Mouse (Mus musculus) hindbrain, embryonic 10.5 days (tissue): ENCODE results near the gene Ccdc51. TPM values are rescaled to one million over a fixed set of nuclear protein-coding genes. Genes with fewer than 3 reads are reported as not detected.

ENCODE experiments used
- DNase-seq: peaks from one replicate; pipeline ENCODE4 v3.0.0-alpha.2; 2017; ENCODE audit warnings: low spot score
- H3K27ac ChIP-seq: fragments of 300-500 bp; sonication (generic); 2 replicates; pipeline ENCODE4 v1.5.1; 2016; ENCODE audit warnings: mild to moderate bottlenecking, moderate library complexity
- H3K27me3 ChIP-seq: fragments of 300-500 bp; sonication (generic); 2 replicates; pipeline ENCODE4 v1.6.1; 2016; ENCODE audit warnings: mild to moderate bottlenecking; ENCODE audit not compliant: poor library complexity, insufficient read depth, severe bottlenecking
- H3K36me3 ChIP-seq: fragments of 300-500 bp; sonication (generic); 2 replicates; pipeline ENCODE4 v1.6.1; 2016; ENCODE audit warnings: mild to moderate bottlenecking, moderate library complexity
- H3K4me1 ChIP-seq: fragments of 300-500 bp; sonication (generic); replicated peaks from 2 replicates; pipeline ENCODE4 v1.6.1; 2016; ENCODE audit warnings: mild to moderate bottlenecking
- H3K4me3 ChIP-seq: fragments of 300-500 bp; sonication (generic); 2 replicates; pipeline ENCODE4 v1.5.1; 2016; ENCODE audit warnings: mild to moderate bottlenecking, moderate library complexity
- H3K9me3 ChIP-seq: fragments of 300-500 bp; sonication (generic); 2 replicates; pipeline ENCODE4 v1.6.1; 2016; ENCODE audit warnings: mild to moderate bottlenecking, moderate library complexity
- WGBS: fragments of 180-500 bp; shearing (Covaris S2); methylation state at CpG from one replicate; pipeline ENCODE4 v1.1.7; 2016; 5-methylcytosine and 5-hydroxymethylcytosine counted together
- polyA plus RNA-seq: library from polyadenylated mRNA; unstranded; fragments of >200 nt; fragmentation: Nextera tagmentation; extraction: Ambion mirVana; gene quantifications from 2 replicates; pipeline ENCODE4 v1.2.1, GENCODE M21; 2016

Gene Ccdc51
- polyA plus RNA-seq, 1 experiment from 2014 or later: 16.1 TPM

GRCm38 (mm10) chr9:109060184-109060897 lies 22.0 kb upstream of the Ccdc51 start:
- Histone ChIP-seq H3K4me3 (no peak overlapping the region), H3K9me3 (no peaks in the 10 kb centered on the region), H3K27me3 (no peaks in the 10 kb centered on the region), H3K36me3 (peaks cover 92% of the 10 kb centered on the region), H3K4me1 (peaks cover 19% of the 10 kb centered on the region), H3K27ac (peak overlapping the region; percentile 87; the same call in 1 of the 2 replicates)
- no peak for DNase-seq
- 90% methylated on average over 16 of the region's 16 CpGs for WGBS

- H3K4me3 ChIP-seq: no peak overlapping the region
- H3K36me3 ChIP-seq: peaks cover 97% of the 10 kb centered on the region
- no peak for DNase-seq
- H3K27ac ChIP-seq: no peak overlapping the region
- WGBS: 91% methylated on average over 5 of the region's 5 CpGs
- peaks cover 16% of the 10 kb centered on the region for H3K4me1 ChIP-seq
- H3K9me3 ChIP-seq: no peaks in the 10 kb centered on the region
- H3K27me3 ChIP-seq: no peaks in the 10 kb centered on the region
Observed at GRCm38 (mm10) chr9:109060898-109061295, 21.4 kb upstream of the Ccdc51 start.

- 96% methylated on average over 3 of the region's 3 CpGs for WGBS
- H3K4me3 ChIP-seq: no peak overlapping the region
- no peaks in the 10 kb centered on the region for H3K27me3 ChIP-seq
- H3K4me1 ChIP-seq: peaks cover 10% of the 10 kb centered on the region
- H3K36me3 ChIP-seq: peaks cover 86% of the 10 kb centered on the region
- H3K27ac ChIP-seq: no peak overlapping the region
- no peaks in the 10 kb centered on the region for H3K9me3 ChIP-seq
- DNase-seq: no peak
Observed at GRCm38 (mm10) chr9:109068095-109068735, 14.1 kb upstream of the Ccdc51 start.

GRCm38 (mm10) chr9:109073661-109074573 lies 8.4 kb upstream of the Ccdc51 start, which contains the start of gene Atrip:
Gene Atrip (minus strand): TSS chr9:109074124.
- peaks cover 21% of the 10 kb centered on the region for H3K4me1 ChIP-seq
- peak; percentile 92 for DNase-seq
- whole genome bisulfite sequencing: under 1% methylated on average over 57 of the region's 57 CpGs
- H3K4me3 ChIP-seq: peak within 1 kb of the TSS; percentile 80
- peaks cover 36% of the 10 kb centered on the region for H3K36me3 ChIP-seq
- no peaks in the 10 kb centered on the region for H3K9me3 ChIP-seq
- H3K27me3 ChIP-seq: no peaks in the 10 kb centered on the region
- peak within 1 kb of the TSS; percentile 89 for H3K27ac ChIP-seq

GRCm38 (mm10) chr9:109080516-109080915 lies 1.8 kb upstream of the Ccdc51 start:
- Histone ChIP-seq H3K27me3 (no peaks in the 10 kb centered on the region), H3K4me1 (peaks cover 28% of the 10 kb centered on the region), H3K4me3 (peak overlapping the region; percentile 92), H3K36me3 (peaks cover 28% of the 10 kb centered on the region), H3K9me3 (no peaks in the 10 kb centered on the region), H3K27ac (no peak overlapping the region)
- 95% methylated on average over 3 of the region's 3 CpGs for WGBS
- no peak for DNase-seq

GRCm38 (mm10) chr9:109081749-109082123 lies 557 bp upstream of the Ccdc51 start:
- Histone ChIP-seq H3K4me3 (peak overlapping the region; percentile 92), H3K9me3 (no peaks in the 10 kb centered on the region), H3K36me3 (peaks cover 28% of the 10 kb centered on the region), H3K27me3 (no peaks in the 10 kb centered on the region), H3K27ac (peak overlapping the region; percentile 94), H3K4me1 (peaks cover 28% of the 10 kb centered on the region)
- DNase-seq: no peak
- WGBS: 5% methylated on average over 11 of the region's 11 CpGs

GRCm38 (mm10) chr9:109084922-109085321 lies 2.6 kb downstream of the Ccdc51 start:
- Histone ChIP-seq H3K4me3 (no peak overlapping the region), H3K27me3 (no peaks in the 10 kb centered on the region; the same call in 1 of the 2 replicates), H3K36me3 (peaks cover 23% of the 10 kb centered on the region), H3K27ac (no peak overlapping the region), H3K9me3 (no peaks in the 10 kb centered on the region), H3K4me1 (peaks cover 42% of the 10 kb centered on the region)
- no peak for DNase-seq
- WGBS: 22% methylated on average over 2 of the region's 2 CpGs

- WGBS: 15% methylated on average over 5 of the region's 5 CpGs
- DNase-seq: peak; percentile 18
- H3K27ac ChIP-seq: no peak overlapping the region
- peaks cover 17% of the 10 kb centered on the region for H3K27me3 ChIP-seq
- H3K4me3 ChIP-seq: no peak overlapping the region
- H3K9me3 ChIP-seq: no peaks in the 10 kb centered on the region
- H3K4me1 ChIP-seq: peaks cover 42% of the 10 kb centered on the region
- peaks cover 41% of the 10 kb centered on the region for H3K36me3 ChIP-seq
Observed at GRCm38 (mm10) chr9:109087987-109088386, 5.7 kb downstream of the Ccdc51 start.

- Histone ChIP-seq H3K27me3 (peaks cover 17% of the 10 kb centered on the region), H3K27ac (no peak overlapping the region), H3K4me1 (peaks cover 55% of the 10 kb centered on the region), H3K36me3 (peaks cover 44% of the 10 kb centered on the region), H3K9me3 (no peaks in the 10 kb centered on the region), H3K4me3 (no peak overlapping the region)
- WGBS: 76% methylated on average over 15 of the region's 15 CpGs
- DNase-seq: no peak
Observed at GRCm38 (mm10) chr9:109090446-109090845, 8.2 kb downstream of the Ccdc51 start.

- Histone ChIP-seq H3K9me3 (no peaks in the 10 kb centered on the region), H3K4me3 (no peak overlapping the region), H3K4me1 (peaks cover 62% of the 10 kb centered on the region), H3K36me3 (peaks cover 44% of the 10 kb centered on the region), H3K27ac (no peak overlapping the region), H3K27me3 (peaks cover 17% of the 10 kb centered on the region)
- 93% methylated on average over 8 of the region's 8 CpGs for WGBS
- DNase-seq: no peak
Observed at GRCm38 (mm10) chr9:109091802-109092201, 9.5 kb downstream of the Ccdc51 start.

- H3K4me1 ChIP-seq: peaks cover 67% of the 10 kb centered on the region
- H3K4me3 ChIP-seq: no peak overlapping the region
- peaks cover 45% of the 10 kb centered on the region for H3K36me3 ChIP-seq
- 17% methylated on average over 6 of the region's 6 CpGs for WGBS
- DNase-seq: peak; percentile 33
- no peaks in the 10 kb centered on the region for H3K9me3 ChIP-seq
- H3K27me3 ChIP-seq: peaks cover 17% of the 10 kb centered on the region
- H3K27ac ChIP-seq: peak overlapping the region; percentile 26; the same call in 1 of the 2 replicates
Observed at GRCm38 (mm10) chr9:109092799-109093198, 10.5 kb downstream of the Ccdc51 start.

GRCm38 (mm10) chr9:109093786-109094552 lies 11.7 kb downstream of the Ccdc51 start:
- WGBS: 12% methylated on average over 11 of the region's 11 CpGs
- no peak for DNase-seq
- H3K27ac ChIP-seq: peak overlapping the region; percentile 98
- H3K4me1 ChIP-seq: peaks cover 70% of the 10 kb centered on the region
- H3K9me3 ChIP-seq: no peaks in the 10 kb centered on the region
- H3K27me3 ChIP-seq: peaks cover 17% of the 10 kb centered on the region
- peaks cover 53% of the 10 kb centered on the region for H3K36me3 ChIP-seq
- peak overlapping the region; percentile 83 for H3K4me3 ChIP-seq
